Mouse (Mus musculus): ENCODE measurements around the gene Olfr616. TPM values are rescaled to one million over a fixed set of nuclear protein-coding genes. Genes with fewer than 3 reads are reported as not detected.
"Not testable (repeated sequence)": the region's sequence is repeated elsewhere in the genome, so short reads cannot be mapped to it uniquely, and the experiment has no call there.

Gene Olfr616
- polyA plus RNA-seq (2014; fragmentation: Nextera tagmentation; extraction: Ambion mirVana) = not detected in 2 replicates

DNA sequence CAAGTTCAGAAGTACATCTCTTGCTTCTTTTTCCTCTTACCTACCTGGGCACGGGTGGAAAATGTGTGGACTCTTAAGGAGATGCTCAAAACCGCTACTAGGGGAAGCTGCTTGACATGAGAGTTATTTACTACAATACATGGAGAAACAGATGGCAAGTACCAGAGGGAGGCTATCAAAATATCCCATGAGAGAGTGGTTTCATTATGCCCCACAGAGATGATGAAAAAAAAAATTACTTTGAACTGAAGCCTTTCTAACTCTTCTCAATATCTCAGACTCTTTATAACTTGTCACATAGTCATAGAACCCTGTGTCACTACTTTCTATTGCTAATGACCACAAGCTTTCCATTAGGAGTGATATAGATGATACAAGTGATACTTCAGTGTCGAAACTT, at the start of gene Olfr616:
Olfr616 (minus strand) TSS at position 101 of the 400 bp plus-strand sequence.
- no peak for ATAC-seq (ENCODE audit: low FRiP score)
- no peak within 1 kb of the TSS for H3K4me2 ChIP-seq (replicated peaks; ENCODE audit: low read depth, low read length)
- H3K4me1 ChIP-seq (replicated peaks; ENCODE audit: control insufficient read depth, insufficient read depth, low read length) = no peaks in the 10 kb centered on the region
- H3K36me3 ChIP-seq (ENCODE audit: control insufficient read depth, insufficient read depth, low read length) = no peaks in the 10 kb centered on the region
- 77% methylated on average over 3 of the region's 3 CpGs for WGBS
- no peaks in the 10 kb centered on the region for H3K9me3 ChIP-seq (ENCODE audit: control insufficient read depth, low read length)
- H3K9ac ChIP-seq (ENCODE audit: low read depth, low read length) = no peak within 1 kb of the TSS
- no peak within 1 kb of the TSS for H3K27ac ChIP-seq (ENCODE audit: low read depth, low read length)
- H3K4me3 ChIP-seq (ENCODE audit: low read depth, low read length) = no peak within 1 kb of the TSS
- no peaks in the 10 kb centered on the region for H3K27me3 ChIP-seq (ENCODE audit: control insufficient read depth, insufficient read depth, low read length)
- no peak for DNase-seq (ENCODE audit: low spot score)

- Histone ChIP-seq H3K9me3 (ENCODE audit: control insufficient read depth, low read length) (no peaks in the 10 kb centered on the region), H3K4me1 (replicated peaks; ENCODE audit: control insufficient read depth, insufficient read depth, low read length) (no peaks in the 10 kb centered on the region), H3K4me3 (ENCODE audit: low read depth, low read length) (no peak within 1 kb of the TSS), H3K4me2 (replicated peaks; ENCODE audit: low read depth, low read length) (no peak within 1 kb of the TSS), H3K9ac (ENCODE audit: low read depth, low read length) (no peak within 1 kb of the TSS), H3K36me3 (ENCODE audit: control insufficient read depth, insufficient read depth, low read length) (no peaks in the 10 kb centered on the region), H3K27ac (ENCODE audit: low read depth, low read length) (no peak within 1 kb of the TSS), H3K27me3 (ENCODE audit: control insufficient read depth, insufficient read depth, low read length) (no peaks in the 10 kb centered on the region)
- DNase-seq (ENCODE audit: low spot score) (no peak), ATAC-seq (ENCODE audit: low FRiP score) (no peak)
- 78% methylated on average over 2 of the region's 2 CpGs for WGBS
These were observed 43.5 kb upstream of the Olfr616 start, which contains the start of gene Olfr620 for GRCm38 (mm10) chr7:103612434-103612833. Gene Olfr620 (minus strand): TSS chr7:103612534.

GRCm38 (mm10) chr7:103607425-103607824, 38.5 kb upstream of the Olfr616 start:
- DNase-seq (ENCODE audit: low spot score) (no peak), ATAC-seq (ENCODE audit: low FRiP score) (no peak)
- Histone ChIP-seq H3K27ac (ENCODE audit: low read depth, low read length) (no peak overlapping the region), H3K27me3 (ENCODE audit: control insufficient read depth, insufficient read depth, low read length) (no peaks in the 10 kb centered on the region), H3K9me3 (ENCODE audit: control insufficient read depth, low read length) (no peaks in the 10 kb centered on the region), H3K9ac (ENCODE audit: low read depth, low read length) (no peak overlapping the region), H3K4me1 (replicated peaks; ENCODE audit: control insufficient read depth, insufficient read depth, low read length) (no peaks in the 10 kb centered on the region), H3K4me3 (ENCODE audit: low read depth, low read length) (no peak overlapping the region), H3K36me3 (ENCODE audit: control insufficient read depth, insufficient read depth, low read length) (no peaks in the 10 kb centered on the region), H3K4me2 (replicated peaks; ENCODE audit: low read depth, low read length) (no peak overlapping the region)
- 83% methylated on average over 2 of the region's 2 CpGs for WGBS

DNA sequence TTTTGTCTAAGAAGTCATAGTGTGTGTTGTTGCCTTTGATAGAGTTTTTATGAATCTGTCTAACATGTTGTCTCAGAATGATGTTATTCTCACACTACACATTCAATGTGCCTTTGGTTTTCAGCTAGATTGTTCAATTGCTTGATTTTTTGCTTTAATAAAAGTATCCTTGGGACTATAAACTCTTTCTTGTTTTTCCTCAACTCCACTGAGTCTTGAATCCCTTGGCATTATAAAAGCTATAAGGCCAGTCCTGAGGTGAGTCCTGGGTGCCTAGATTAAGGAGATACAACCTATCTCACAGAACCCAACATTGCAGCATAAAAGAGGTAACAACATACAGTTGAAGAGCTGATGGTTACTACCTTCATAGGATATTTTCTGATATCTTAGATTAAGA, 31.3 kb upstream of the Olfr616 start, which contains the start of gene Olfr619:
Olfr619 (plus strand) TSS at position 301 of the 400 bp plus-strand sequence.
- Histone ChIP-seq H3K4me1 (replicated peaks; ENCODE audit: control insufficient read depth, insufficient read depth, low read length) (no peaks in the 10 kb centered on the region), H3K4me2 (replicated peaks; ENCODE audit: low read depth, low read length) (no peak within 1 kb of the TSS), H3K4me3 (ENCODE audit: low read depth, low read length) (no peak within 1 kb of the TSS), H3K9me3 (ENCODE audit: control insufficient read depth, low read length) (no peaks in the 10 kb centered on the region), H3K36me3 (ENCODE audit: control insufficient read depth, insufficient read depth, low read length) (no peaks in the 10 kb centered on the region), H3K9ac (ENCODE audit: low read depth, low read length) (no peak within 1 kb of the TSS), H3K27ac (ENCODE audit: low read depth, low read length) (no peak within 1 kb of the TSS), H3K27me3 (ENCODE audit: control insufficient read depth, insufficient read depth, low read length) (no peaks in the 10 kb centered on the region)
- no peak for DNase-seq (ENCODE audit: low spot score)
- ATAC-seq (ENCODE audit: low FRiP score) = no peak

GRCm38 (mm10) chr7:103589803-103590202, 20.9 kb upstream of the Olfr616 start, which contains the start of gene Olfr618:
Gene Olfr618 (plus strand): TSS chr7:103590103.
- DNase-seq (ENCODE audit: low spot score) = no peak
- no peak within 1 kb of the TSS for H3K27ac ChIP-seq (ENCODE audit: low read depth, low read length)
- H3K9ac ChIP-seq (ENCODE audit: low read depth, low read length) = no peak within 1 kb of the TSS
- no peaks in the 10 kb centered on the region for H3K27me3 ChIP-seq (ENCODE audit: control insufficient read depth, insufficient read depth, low read length)
- no peaks in the 10 kb centered on the region for H3K36me3 ChIP-seq (ENCODE audit: control insufficient read depth, insufficient read depth, low read length)
- no peaks in the 10 kb centered on the region for H3K4me1 ChIP-seq (replicated peaks; ENCODE audit: control insufficient read depth, insufficient read depth, low read length)
- no peak for ATAC-seq (ENCODE audit: low FRiP score)
- H3K9me3 ChIP-seq (ENCODE audit: control insufficient read depth, low read length) = no peaks in the 10 kb centered on the region
- H3K4me3 ChIP-seq (ENCODE audit: low read depth, low read length) = no peak within 1 kb of the TSS
- WGBS = 67% methylated on average over 2 of the region's 2 CpGs
- H3K4me2 ChIP-seq (replicated peaks; ENCODE audit: low read depth, low read length) = no peak within 1 kb of the TSS

DNA sequence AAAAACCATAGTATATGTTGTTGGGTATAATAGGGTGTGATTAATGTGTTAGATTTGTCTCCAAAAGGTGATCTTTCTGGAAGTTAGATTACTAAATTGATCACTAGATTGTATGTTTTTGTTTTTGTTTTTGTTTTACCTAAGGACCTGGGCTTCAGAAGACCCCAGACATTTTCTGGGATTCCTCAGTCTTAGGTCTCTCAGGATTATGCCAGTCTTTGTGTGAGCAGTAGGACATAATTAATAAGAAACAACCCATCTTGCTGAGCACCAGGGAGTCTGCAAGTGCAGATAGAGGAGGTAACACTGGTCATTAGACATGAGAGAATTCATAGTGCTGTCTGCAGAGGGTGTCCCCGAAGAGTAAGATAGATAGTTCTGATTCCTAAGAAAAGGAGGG, 3.8 kb upstream of the Olfr616 start, which contains the start of gene Olfr617:
Olfr617 (plus strand) TSS at position 301 of the 400 bp plus-strand sequence.
- 90% methylated on average over 1 of the region's 1 CpGs for WGBS
- no peaks in the 10 kb centered on the region for H3K27me3 ChIP-seq (ENCODE audit: control insufficient read depth, insufficient read depth, low read length)
- H3K4me2 ChIP-seq (replicated peaks; ENCODE audit: low read depth, low read length) = no peak within 1 kb of the TSS
- H3K9me3 ChIP-seq (ENCODE audit: control insufficient read depth, low read length) = no peaks in the 10 kb centered on the region
- H3K4me3 ChIP-seq (ENCODE audit: low read depth, low read length) = no peak within 1 kb of the TSS
- H3K4me1 ChIP-seq (replicated peaks; ENCODE audit: control insufficient read depth, insufficient read depth, low read length) = no peaks in the 10 kb centered on the region
- DNase-seq (ENCODE audit: low spot score) (no peak), ATAC-seq (ENCODE audit: low FRiP score) (no peak)
- no peak within 1 kb of the TSS for H3K27ac ChIP-seq (ENCODE audit: low read depth, low read length)
- no peak within 1 kb of the TSS for H3K9ac ChIP-seq (ENCODE audit: low read depth, low read length)
- H3K36me3 ChIP-seq (ENCODE audit: control insufficient read depth, insufficient read depth, low read length) = no peaks in the 10 kb centered on the region

- no peak within 1 kb of the TSS for H3K4me3 ChIP-seq (ENCODE audit: low read depth, low read length)
- H3K4me2 ChIP-seq (replicated peaks; ENCODE audit: low read depth, low read length) = no peak within 1 kb of the TSS
- H3K9ac ChIP-seq (ENCODE audit: low read depth, low read length) = no peak within 1 kb of the TSS
- no peak within 1 kb of the TSS for H3K27ac ChIP-seq (ENCODE audit: low read depth, low read length)
- no peaks in the 10 kb centered on the region for H3K27me3 ChIP-seq (ENCODE audit: control insufficient read depth, insufficient read depth, low read length)
- H3K9me3 ChIP-seq (ENCODE audit: control insufficient read depth, low read length) = no peaks in the 10 kb centered on the region
- no peak for ATAC-seq (ENCODE audit: low FRiP score)
- 87% methylated on average over 2 of the region's 2 CpGs for WGBS
- no peaks in the 10 kb centered on the region for H3K4me1 ChIP-seq (replicated peaks; ENCODE audit: control insufficient read depth, insufficient read depth, low read length)
- no peaks in the 10 kb centered on the region for H3K36me3 ChIP-seq (ENCODE audit: control insufficient read depth, insufficient read depth, low read length)
- no peak for DNase-seq (ENCODE audit: low spot score)
These were observed 13.2 kb downstream of the Olfr616 start, which contains the start of gene Olfr615 for GRCm38 (mm10) chr7:103555779-103556178. Gene Olfr615 (plus strand): TSS chr7:103556079.

DNA sequence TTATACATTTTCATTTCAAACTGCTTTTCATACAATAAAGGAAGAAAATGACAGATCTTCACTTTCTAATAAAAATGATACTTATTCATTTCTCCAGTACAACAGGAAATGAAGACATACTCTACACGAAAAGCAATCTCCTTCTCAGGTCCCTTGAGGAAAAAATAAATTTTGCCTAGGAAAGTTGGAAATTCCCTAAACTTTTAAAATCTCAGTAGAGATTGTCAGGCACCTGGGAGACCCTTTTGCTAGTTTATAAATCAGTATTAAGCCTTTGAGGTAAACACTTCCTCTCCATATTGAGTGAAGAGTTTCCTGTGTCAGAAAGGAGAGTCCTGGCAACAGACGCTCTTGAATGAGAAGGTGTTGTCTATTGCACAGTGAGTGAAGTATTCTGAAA, 21.2 kb downstream of the Olfr616 start, which contains the start of gene Olfr613:
Olfr613 (plus strand) TSS at position 301 of the 400 bp plus-strand sequence.
- Histone ChIP-seq H3K4me1 (replicated peaks; ENCODE audit: control insufficient read depth, insufficient read depth, low read length) (no peaks in the 10 kb centered on the region), H3K9me3 (ENCODE audit: control insufficient read depth, low read length) (no peaks in the 10 kb centered on the region), H3K9ac (ENCODE audit: low read depth, low read length) (no peak within 1 kb of the TSS), H3K4me3 (ENCODE audit: low read depth, low read length) (no peak within 1 kb of the TSS), H3K27me3 (ENCODE audit: control insufficient read depth, insufficient read depth, low read length) (no peaks in the 10 kb centered on the region), H3K36me3 (ENCODE audit: control insufficient read depth, insufficient read depth, low read length) (no peaks in the 10 kb centered on the region), H3K4me2 (replicated peaks; ENCODE audit: low read depth, low read length) (no peak within 1 kb of the TSS), H3K27ac (ENCODE audit: low read depth, low read length) (no peak within 1 kb of the TSS)
- WGBS = 86% methylated on average over 2 of the region's 2 CpGs
- no peak for ATAC-seq (ENCODE audit: low FRiP score)
- no peak for DNase-seq (ENCODE audit: low spot score)

- H3K27ac ChIP-seq (ENCODE audit: low read depth, low read length); H3K4me3 ChIP-seq (ENCODE audit: low read depth, low read length); H3K36me3 ChIP-seq (ENCODE audit: control insufficient read depth, insufficient read depth, low read length); H3K4me2 ChIP-seq (replicated peaks; ENCODE audit: low read depth, low read length); H3K27me3 ChIP-seq (ENCODE audit: control insufficient read depth, insufficient read depth, low read length); H3K9me3 ChIP-seq (ENCODE audit: control insufficient read depth, low read length); H3K4me1 ChIP-seq (replicated peaks; ENCODE audit: control insufficient read depth, insufficient read depth, low read length); H3K9ac ChIP-seq (ENCODE audit: low read depth, low read length); DNase-seq (ENCODE audit: low spot score); ATAC-seq (ENCODE audit: low FRiP score): not testable (repeated sequence)
- WGBS = 85% methylated on average over 2 of the region's 2 CpGs
These were observed 26.3 kb downstream of the Olfr616 start, which contains the start of gene Olfr612 for GRCm38 (mm10) chr7:103542617-103543016. Gene Olfr612 (minus strand): TSS chr7:103542717.
